Mouse (Mus musculus) cortical plate, adult 2 months (tissue): Measurements from ENCODE around the gene Neurog1. TPM values are rescaled to one million over a fixed set of nuclear protein-coding genes. Genes with fewer than 3 reads are reported as not detected.

Source experiments
- H3K27ac ChIP-seq: fragments of 200-500 bp; 2 replicates; pipeline ENCODE4 v1.5.1; 2012; ENCODE audit warnings: low read length, control low read depth, inconsistent platforms; ENCODE audit not compliant: insufficient read depth
- H3K4me1 ChIP-seq: fragments of 200-500 bp; 2 replicates; pipeline ENCODE4 v1.6.1; 2011; ENCODE audit warnings: low read length; ENCODE audit not compliant: control insufficient read depth, insufficient read depth
- H3K4me3 ChIP-seq: fragments of 200-500 bp; 2 replicates; pipeline ENCODE4 v1.5.1; 2011; ENCODE audit warnings: mild to moderate bottlenecking, low read length, control low read depth; ENCODE audit not compliant: insufficient read depth
- CTCF ChIP-seq: fragments of 200-500 bp; IDR thresholded peaks from 2 replicates; pipeline ENCODE4 v1.5.1; 2011; ENCODE audit warnings: mild to moderate bottlenecking, control low read depth, low read length; ENCODE audit not compliant: insufficient read depth; ENCODE audit errors: extremely low read depth
- POLR2A ChIP-seq: fragments of 200-500 bp; IDR thresholded peaks from 2 replicates; pipeline ENCODE4 v1.6.1; 2011; ENCODE audit warnings: mild to moderate bottlenecking, low read length, control low read depth; ENCODE audit not compliant: insufficient read depth; ENCODE audit errors: extremely low read depth
- polyA plus RNA-seq: library from polyadenylated mRNA; depleted of rRNA; stranded (reverse); fragments of >200 nt; gene quantifications from 2 replicates; pipeline ENCODE4 v1.2.3, GENCODE M21; 2012

Gene Neurog1
- polyA plus RNA-seq, 1 experiment: 0.23 TPM

DNA sequence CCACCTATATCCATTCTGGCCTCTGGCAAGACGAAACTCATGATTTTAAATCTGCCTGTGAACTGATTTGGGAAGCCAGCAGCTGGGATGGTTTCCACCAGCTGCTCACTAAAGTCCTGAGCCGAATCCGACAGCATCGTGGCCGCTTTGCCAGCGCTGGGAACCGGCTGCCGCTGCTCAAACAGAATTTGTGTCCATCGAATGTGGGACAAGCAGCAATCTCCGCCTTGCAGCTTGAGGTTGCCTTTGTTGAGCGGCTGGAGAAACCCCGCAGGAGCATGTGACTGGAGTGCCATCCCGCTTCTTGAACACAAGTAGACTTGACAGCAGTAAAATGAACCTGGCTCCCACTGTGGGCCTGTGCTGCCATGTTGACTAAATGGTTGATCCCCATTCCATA lies 31.4 kb upstream of the Neurog1 start:
- TF ChIP-seq CTCF (no peak), POLR2A (no peak)
- H3K27ac ChIP-seq: no peak overlapping the region

GRCm38 (mm10) chr13:56280356-56280755 lies 28.4 kb upstream of the Neurog1 start:
- Histone ChIP-seq H3K4me1 (no peaks in the 10 kb centered on the region), H3K27ac (no peak overlapping the region), H3K4me3 (no peak overlapping the region)
- TF ChIP-seq POLR2A (no peak), CTCF (peak; percentile 19; the same call in 1 of the 2 replicates)

More for the DNA sequence above, 31.4 kb upstream of the Neurog1 start:
- H3K4me3 ChIP-seq: no peak overlapping the region
- H3K4me1 ChIP-seq: no peaks in the 10 kb centered on the region

GRCm38 (mm10) chr13:56279439-56279838 lies 27.5 kb upstream of the Neurog1 start:
- Histone ChIP-seq H3K4me1 (no peaks in the 10 kb centered on the region), H3K4me3 (no peak overlapping the region), H3K27ac (no peak overlapping the region)
- TF ChIP-seq CTCF (peak; percentile 93), POLR2A (no peak)

- no peak overlapping the region for H3K4me3 ChIP-seq
- TF ChIP-seq CTCF (no peak), POLR2A (no peak)
- no peaks in the 10 kb centered on the region for H3K4me1 ChIP-seq
- no peak overlapping the region for H3K27ac ChIP-seq
These were observed 23.2 kb upstream of the Neurog1 start for GRCm38 (mm10) chr13:56275171-56275570.

GRCm38 (mm10) chr13:56270124-56270523 lies 18.2 kb upstream of the Neurog1 start:
- H3K27ac ChIP-seq: no peak overlapping the region
- H3K4me3 ChIP-seq: no peak overlapping the region
- TF ChIP-seq POLR2A (no peak), CTCF (no peak)
- no peaks in the 10 kb centered on the region; the same call in 1 of the 2 replicates for H3K4me1 ChIP-seq

DNA sequence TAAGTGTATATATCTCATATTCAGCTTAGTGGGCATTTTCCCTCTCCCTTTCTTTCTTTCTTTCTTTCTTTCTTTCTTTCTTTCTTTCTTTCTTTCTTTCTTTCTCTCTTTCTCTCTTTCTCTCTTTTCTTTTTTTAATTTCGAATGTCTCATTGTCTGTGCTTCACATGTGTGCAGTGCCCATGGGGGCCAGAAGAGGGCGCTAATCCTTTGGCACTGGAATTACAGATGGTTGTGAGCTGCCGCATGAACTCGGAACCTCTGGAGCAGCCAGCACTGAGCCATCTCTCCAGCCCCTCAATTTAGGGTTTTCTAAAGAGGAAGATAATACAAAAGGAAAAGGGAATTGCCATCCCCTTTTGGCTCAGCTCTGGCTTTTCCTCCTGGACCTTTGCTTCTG lies 15.4 kb upstream of the Neurog1 start:
- Histone ChIP-seq H3K4me1 (no peaks in the 10 kb centered on the region; the same call in 1 of the 2 replicates), H3K4me3 (no peak overlapping the region), H3K27ac (no peak overlapping the region)
- TF ChIP-seq CTCF (no peak), POLR2A (no peak)

- Histone ChIP-seq H3K27ac (no peak overlapping the region), H3K4me3 (no peak overlapping the region), H3K4me1 (no peaks in the 10 kb centered on the region; the same call in 1 of the 2 replicates)
- TF ChIP-seq POLR2A (no peak), CTCF (peak; percentile 60)
These were observed 14.5 kb upstream of the Neurog1 start for GRCm38 (mm10) chr13:56266435-56266834.

- Histone ChIP-seq H3K4me3 (no peak overlapping the region), H3K4me1 (no peaks in the 10 kb centered on the region; the same call in 1 of the 2 replicates), H3K27ac (no peak overlapping the region)
- no peak for TF ChIP-seq CTCF
- TF ChIP-seq POLR2A: no peak
These were observed 13.7 kb upstream of the Neurog1 start for GRCm38 (mm10) chr13:56265661-56266060.

GRCm38 (mm10) chr13:56262269-56262668 lies 10.3 kb upstream of the Neurog1 start:
- no peaks in the 10 kb centered on the region; the same call in 1 of the 2 replicates for H3K4me1 ChIP-seq

GRCm38 (mm10) chr13:56260344-56260780 lies 8.4 kb upstream of the Neurog1 start:
- Histone ChIP-seq H3K4me3 (no peak overlapping the region), H3K27ac (no peak overlapping the region), H3K4me1 (no peaks in the 10 kb centered on the region)
- TF ChIP-seq POLR2A (no peak), CTCF (no peak)

More at GRCm38 (mm10) chr13:56262269-56262668, 10.3 kb upstream of the Neurog1 start:
- TF ChIP-seq POLR2A (no peak), CTCF (no peak)
- Histone ChIP-seq H3K27ac (no peak overlapping the region), H3K4me3 (no peak overlapping the region)

DNA sequence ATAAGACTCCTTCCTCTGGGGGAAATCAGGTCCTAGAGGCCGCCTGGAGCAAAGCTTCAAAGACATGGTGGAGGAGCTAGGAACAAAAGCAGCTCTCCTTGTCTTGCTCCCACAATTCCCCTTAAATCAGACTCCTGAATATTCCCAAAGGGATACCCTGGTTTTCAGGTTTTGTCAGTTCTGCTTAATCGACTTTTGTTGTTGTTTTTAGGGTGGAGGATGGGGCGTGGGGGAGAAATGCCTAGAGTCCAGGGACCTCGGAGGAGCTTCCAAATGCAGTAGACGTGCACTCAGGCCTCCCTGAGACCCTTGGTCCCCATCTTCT lies 7.9 kb upstream of the Neurog1 start:
- TF ChIP-seq POLR2A (no peak), CTCF (no peak)
- Histone ChIP-seq H3K4me3 (no peak overlapping the region), H3K27ac (no peak overlapping the region), H3K4me1 (no peaks in the 10 kb centered on the region)
